Mouse (Mus musculus) heart, postnatal 0 days (tissue): ENCODE measurements around the gene Sh3bp5. TPM values are rescaled to one million over a fixed set of nuclear protein-coding genes. Genes with fewer than 3 reads are reported as not detected.
A peak's percentile ranks its signal among the peaks of the same experiment; 100 is the strongest.
"Not testable (repeated sequence)": the region's sequence is repeated elsewhere in the genome, so short reads cannot be mapped to it uniquely, and the experiment has no call there.

Experiments
- ATAC-seq: fragments of 200-750 bp; cut with Nextera tagmentation; 2 replicates; pipeline ENCODE4 v1.8.0; 2017; ENCODE audit warnings: low read depth, moderate number of reproducible peaks, moderate library complexity; ENCODE audit not compliant: insufficient read depth
- DNase-seq: peaks from one replicate; pipeline ENCODE4 v3.0.0-alpha.2; 2016; ENCODE audit warnings: low spot score
- H3K27ac ChIP-seq: fragments of 300-500 bp; sonication (generic); 2 replicates; pipeline ENCODE4 v1.5.1; 2014; ENCODE audit warnings: low read depth, mild to moderate bottlenecking
- H3K27me3 ChIP-seq: fragments of 300-500 bp; sonication (generic); 2 replicates; pipeline ENCODE4 v1.6.1; 2014; ENCODE audit warnings: low read length, mixed read lengths; ENCODE audit not compliant: control insufficient read depth, insufficient read depth
- H3K36me3 ChIP-seq: fragments of 300-500 bp; sonication (generic); replicated peaks from 2 replicates; pipeline ENCODE4 v1.6.1; 2014; ENCODE audit warnings: low read length, mixed read lengths; ENCODE audit not compliant: control insufficient read depth, insufficient read depth
- H3K4me1 ChIP-seq: fragments of 300-500 bp; sonication (generic); 2 replicates; pipeline ENCODE4 v1.6.1; 2014; ENCODE audit warnings: antibody characterized with exemption; ENCODE audit not compliant: control insufficient read depth, insufficient read depth
- H3K4me2 ChIP-seq: fragments of 300-500 bp; sonication (generic); 2 replicates; pipeline ENCODE4 v1.6.1; 2014; ENCODE audit warnings: low read depth, mild to moderate bottlenecking, low read length, moderate library complexity
- H3K4me3 ChIP-seq: fragments of 300-500 bp; sonication (generic); 2 replicates; pipeline ENCODE4 v1.5.1; 2014; ENCODE audit warnings: low read depth, low read length
- H3K9ac ChIP-seq: fragments of 300-500 bp; sonication (generic); replicated peaks from 2 replicates; pipeline ENCODE4 v1.6.1; 2014; ENCODE audit warnings: low read depth, low read length, mixed read lengths
- H3K9me3 ChIP-seq: fragments of 300-500 bp; sonication (generic); replicated peaks from 2 replicates; pipeline ENCODE4 v1.6.1; 2016; ENCODE audit warnings: low read length; ENCODE audit not compliant: control insufficient read depth
- CTCF ChIP-seq: IDR thresholded peaks from 2 replicates; pipeline ENCODE4 v1.5.1; 2016; ENCODE audit warnings: antibody characterized with exemption, control low read depth, low read depth
- EP300 ChIP-seq: IDR thresholded peaks from 2 replicates; pipeline ENCODE4 v1.6.1; 2016; ENCODE audit warnings: antibody characterized with exemption, low read depth
- WGBS: fragments of 180-500 bp; shearing (Covaris S2); extraction: QIAGEN DNeasy Blood & Tissue Kit; methylation state at CpG from one replicate; pipeline ENCODE4 v1.1.7; 2014; 5-methylcytosine and 5-hydroxymethylcytosine counted together
- polyA plus RNA-seq: library from polyadenylated mRNA; unstranded; fragments of >200 nt; fragmentation: Nextera tagmentation; extraction: Ambion mirVana; gene quantifications from 2 replicates; pipeline ENCODE4 v1.2.1, GENCODE M21; 2015
- total RNA-seq: library from RNA; depleted of rRNA; stranded (reverse); fragments of >200 nt; gene quantifications from 2 replicates; pipeline ENCODE4 v1.2.3, GENCODE M21; 2014; ENCODE audit warnings: low replicate concordance

The Sh3bp5 gene
- total and polyA plus RNA-seq, 2 experiments from 2014 or later: 10.2 to 43.4 TPM

DNA sequence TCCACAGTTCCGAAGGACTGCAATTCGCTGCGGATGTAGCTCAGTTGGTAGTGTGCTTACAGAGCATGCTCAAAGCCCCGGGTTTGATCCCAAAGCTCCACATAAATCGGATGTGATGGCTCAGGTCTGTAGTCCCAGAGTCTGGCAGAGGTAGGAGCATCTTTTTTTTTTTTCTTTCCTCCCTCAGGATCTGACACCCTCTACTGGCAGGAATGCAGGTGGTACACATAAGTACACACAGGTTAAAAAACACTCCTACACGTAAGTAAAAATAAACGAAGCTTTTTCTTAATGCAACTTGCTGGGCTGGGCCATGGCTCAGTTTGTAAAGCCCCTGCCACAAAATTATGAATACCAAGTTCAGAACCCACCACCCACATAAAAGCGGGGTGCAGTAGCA, 28.3 kb upstream of the Sh3bp5 start:
- Histone ChIP-seq H3K4me3 (no peak overlapping the region), H3K4me1 (no peaks in the 10 kb centered on the region), H3K36me3 (no peaks in the 10 kb centered on the region), H3K27me3 (no peaks in the 10 kb centered on the region), H3K9ac (no peak overlapping the region), H3K9me3 (no peaks in the 10 kb centered on the region), H3K4me2 (no peak overlapping the region), H3K27ac (no peak overlapping the region)
- WGBS: 61% methylated on average over 8 of the region's 8 CpGs
- DNase-seq: peak; percentile 38
- TF ChIP-seq EP300: no peak
- TF ChIP-seq CTCF: peak; percentile 59
- no peak for ATAC-seq

DNA sequence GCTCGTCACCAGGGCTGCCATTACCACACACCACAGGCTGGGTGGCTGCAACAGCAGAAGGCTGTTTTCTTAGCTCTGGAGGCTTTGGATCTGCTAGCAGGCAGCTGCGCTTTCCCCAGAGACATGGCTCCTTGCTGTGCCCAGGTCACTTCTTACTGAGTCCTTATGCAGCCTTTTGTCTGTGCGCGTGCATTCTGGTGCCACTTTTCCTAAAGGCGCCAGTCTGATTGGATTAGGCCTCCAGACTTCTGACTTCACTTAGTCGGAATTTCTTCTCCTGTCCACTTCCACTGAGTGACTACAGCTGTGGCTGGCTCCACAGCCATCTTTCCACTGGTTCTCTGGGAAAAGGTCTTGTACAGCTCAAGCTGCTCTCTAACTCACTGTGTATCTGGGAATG, 27.0 kb upstream of the Sh3bp5 start:
- H3K9ac ChIP-seq: no peak overlapping the region

DNA sequence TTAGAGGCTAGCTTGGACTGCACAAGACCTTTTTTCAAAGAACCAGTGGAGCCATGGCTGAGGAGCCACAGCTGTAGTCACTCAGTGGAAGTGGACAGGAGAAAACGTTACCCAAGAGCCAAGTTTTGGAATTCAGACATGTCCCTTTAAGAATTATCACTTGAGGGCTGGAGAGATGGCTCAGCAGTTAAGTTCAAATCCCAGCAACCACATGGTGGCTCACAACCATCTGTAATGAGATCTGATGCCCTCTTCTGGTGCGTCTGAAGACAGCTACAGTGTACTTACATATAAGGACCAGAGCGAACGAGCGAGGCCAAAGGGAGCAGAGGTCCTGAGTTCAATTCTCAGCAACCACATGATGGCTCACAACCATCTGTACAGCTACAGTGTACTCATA, 26.3 kb upstream of the Sh3bp5 start:
- WGBS: 85% methylated on average over 5 of the region's 5 CpGs
- H3K27me3 ChIP-seq, H3K27ac ChIP-seq, H3K9ac ChIP-seq, DNase-seq, H3K36me3 ChIP-seq, H3K4me1 ChIP-seq, H3K9me3 ChIP-seq, ATAC-seq, H3K4me2 ChIP-seq, H3K4me3 ChIP-seq: not testable (repeated sequence)

More for the DNA sequence above, 27.0 kb upstream of the Sh3bp5 start:
- H3K9me3 ChIP-seq: no peaks in the 10 kb centered on the region
- H3K4me3 ChIP-seq: no peak overlapping the region
- no peaks in the 10 kb centered on the region for H3K36me3 ChIP-seq
- H3K4me2 ChIP-seq: no peak overlapping the region
- no peaks in the 10 kb centered on the region for H3K4me1 ChIP-seq
- peak overlapping the region; percentile 36 for H3K27ac ChIP-seq
- H3K27me3 ChIP-seq: no peaks in the 10 kb centered on the region
- DNase-seq (no peak), ATAC-seq (peak; percentile 47)
- TF ChIP-seq CTCF: no peak
- no peak for TF ChIP-seq EP300
- WGBS: 71% methylated on average over 6 of the region's 6 CpGs

DNA sequence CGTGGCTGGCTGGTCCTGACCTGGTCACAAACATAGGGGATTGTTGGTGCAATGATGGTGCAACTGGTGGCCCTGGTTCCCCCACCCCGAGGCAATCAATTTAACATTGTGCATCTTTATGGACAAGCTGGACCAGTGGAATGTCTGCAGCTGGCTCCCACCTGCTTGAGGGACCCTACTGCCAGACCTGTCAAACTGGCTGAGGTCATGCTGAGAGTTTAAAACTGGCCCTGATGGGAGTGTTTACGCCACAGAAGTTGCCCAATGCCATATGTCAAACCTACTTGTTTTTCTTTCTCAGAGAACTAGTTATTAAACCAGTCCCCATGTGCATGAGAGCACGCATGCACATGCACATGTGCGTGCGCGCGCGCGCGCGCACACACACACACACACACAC, 22.1 kb upstream of the Sh3bp5 start:
- no peaks in the 10 kb centered on the region for H3K36me3 ChIP-seq
- 87% methylated on average over 12 of the region's 12 CpGs for WGBS
- DNase-seq (no peak), ATAC-seq (no peak)
- no peak for TF ChIP-seq EP300
- TF ChIP-seq CTCF: no peak
- no peak overlapping the region for H3K27ac ChIP-seq
- no peaks in the 10 kb centered on the region for H3K27me3 ChIP-seq
- H3K9me3 ChIP-seq: no peaks in the 10 kb centered on the region
- H3K4me2 ChIP-seq: no peak overlapping the region
- no peak overlapping the region for H3K4me3 ChIP-seq
- H3K4me1 ChIP-seq: no peaks in the 10 kb centered on the region
- H3K9ac ChIP-seq: no peak overlapping the region

DNA sequence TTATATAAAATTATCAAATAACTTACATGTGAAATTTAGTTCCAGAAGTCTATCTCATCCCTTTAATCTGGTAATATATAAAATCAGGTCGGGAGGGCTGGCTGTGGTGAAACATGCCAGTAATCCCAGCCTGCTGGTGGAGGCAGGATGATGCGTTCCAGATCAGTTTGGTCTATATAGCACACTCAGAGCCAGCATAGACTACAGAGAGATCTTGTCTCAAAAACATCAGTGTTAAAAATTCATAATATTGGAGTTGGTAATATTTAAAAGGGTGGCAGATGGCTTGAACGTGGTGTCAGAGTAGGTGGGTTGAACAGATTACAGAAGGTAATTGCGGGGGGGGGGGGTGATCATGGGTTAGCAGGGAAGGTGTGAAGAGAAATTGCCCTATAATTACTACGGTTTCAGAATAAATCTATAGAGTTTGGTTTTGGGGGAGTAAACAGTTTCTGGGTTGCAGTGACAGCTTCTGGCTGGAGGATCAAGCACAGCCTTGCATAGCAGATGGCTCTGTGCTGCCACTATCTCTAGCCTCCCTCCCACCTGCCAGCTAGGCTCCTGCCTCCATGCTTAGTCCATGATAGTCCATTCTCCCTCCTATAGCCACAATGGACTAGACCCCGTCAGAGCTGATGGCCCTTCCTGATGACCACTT, 20.3 kb upstream of the Sh3bp5 start:
- Histone ChIP-seq H3K4me3 (no peak overlapping the region), H3K27ac (no peak overlapping the region), H3K27me3 (no peaks in the 10 kb centered on the region), H3K4me1 (no peaks in the 10 kb centered on the region), H3K9me3 (no peaks in the 10 kb centered on the region), H3K36me3 (no peaks in the 10 kb centered on the region), H3K9ac (no peak overlapping the region), H3K4me2 (no peak overlapping the region)
- WGBS: 76% methylated on average over 6 of the region's 6 CpGs
- no peak for TF ChIP-seq CTCF
- no peak for TF ChIP-seq EP300
- DNase-seq (no peak), ATAC-seq (no peak)
